Mouse (Mus musculus): ENCODE measurements around the gene Plac1.

Gene Plac1

GRCm38 (mm10) chrX:53197681-53198080 is 42.2 kb downstream of the Plac1 start:
- no peak for DNase-seq (ENCODE audit: low spot score)

GRCm38 (mm10) chrX:53196392-53196791 is 43.5 kb downstream of the Plac1 start:
- no peak for DNase-seq (ENCODE audit: low spot score)

GRCm38 (mm10) chrX:53188692-53189091 is 51.2 kb downstream of the Plac1 start:
- DNase-seq (ENCODE audit: low spot score): no peak

GRCm38 (mm10) chrX:53179801-53180200 is 60.1 kb downstream of the Plac1 start:
- no peak for DNase-seq (ENCODE audit: low spot score)

GRCm38 (mm10) chrX:53176296-53176695 is 63.6 kb downstream of the Plac1 start:
- no peak for DNase-seq (ENCODE audit: low spot score)

- DNase-seq (ENCODE audit: low spot score): no peak
Observed at GRCm38 (mm10) chrX:53168623-53169022, 71.3 kb downstream of the Plac1 start.

GRCm38 (mm10) chrX:53166901-53167525 is 72.9 kb downstream of the Plac1 start:
- DNase-seq (ENCODE audit: low spot score): no peak

GRCm38 (mm10) chrX:53166251-53166900 is 73.5 kb downstream of the Plac1 start:
- no peak for DNase-seq (ENCODE audit: low spot score)

- no peak for DNase-seq (ENCODE audit: low spot score)
Observed at GRCm38 (mm10) chrX:53162589-53162988, 77.3 kb downstream of the Plac1 start.

- DNase-seq (ENCODE audit: low spot score): no peak
Observed at GRCm38 (mm10) chrX:53161583-53161982, 78.3 kb downstream of the Plac1 start.

- no peak for DNase-seq (ENCODE audit: low spot score)
Observed at GRCm38 (mm10) chrX:53161115-53161514, 78.8 kb downstream of the Plac1 start.

GRCm38 (mm10) chrX:53148039-53148438 is 91.9 kb downstream of the Plac1 start:
- no peak for DNase-seq (ENCODE audit: low spot score)

GRCm38 (mm10) chrX:53146389-53146917 is 93.5 kb downstream of the Plac1 start:
- DNase-seq (ENCODE audit: low spot score): no peak

- no peak for DNase-seq (ENCODE audit: low spot score)
Observed at GRCm38 (mm10) chrX:53139641-53140040, 100.3 kb downstream of the Plac1 start.

GRCm38 (mm10) chrX:53137066-53137465 is 102.8 kb downstream of the Plac1 start:
- no peak for DNase-seq (ENCODE audit: low spot score)

GRCm38 (mm10) chrX:53129501-53129900 is 110.4 kb downstream of the Plac1 start:
- no peak for DNase-seq (ENCODE audit: low spot score)

GRCm38 (mm10) chrX:53126492-53127033 is 113.3 kb downstream of the Plac1 start:
- no peak for DNase-seq (ENCODE audit: low spot score)

GRCm38 (mm10) chrX:53125838-53126467 is 114.0 kb downstream of the Plac1 start:
- DNase-seq (ENCODE audit: low spot score): no peak

- DNase-seq (ENCODE audit: low spot score): no peak
Observed at GRCm38 (mm10) chrX:53123562-53123961, 116.3 kb downstream of the Plac1 start.

GRCm38 (mm10) chrX:53118631-53119030 is 121.3 kb downstream of the Plac1 start:
- no peak for DNase-seq (ENCODE audit: low spot score)

GRCm38 (mm10) chrX:53118019-53118418 is 121.9 kb downstream of the Plac1 start:
- no peak for DNase-seq (ENCODE audit: low spot score)

- no peak for DNase-seq (ENCODE audit: low spot score)
Observed at GRCm38 (mm10) chrX:53114994-53115393, 124.9 kb downstream of the Plac1 start.

GRCm38 (mm10) chrX:53110142-53110541 is 129.8 kb downstream of the Plac1 start:
- DNase-seq (ENCODE audit: low spot score): no peak

All from T-cell, adult 2 months (primary cell).